Mouse (Mus musculus): ENCODE measurements around the gene Ccdc83. TPM values are rescaled to one million over a fixed set of nuclear protein-coding genes. Genes with fewer than 3 reads are reported as not detected.

Gene Ccdc83
- polyA plus RNA-seq, 1 experiment from 2014 or later, result not detected

- Histone ChIP-seq H3K4me3 (replicated peaks) (no peak overlapping the region), H3K4me1 (replicated peaks) (no peaks in the 10 kb centered on the region), H3K27me3 (replicated peaks) (no peaks in the 10 kb centered on the region), H3K27ac (no peak overlapping the region), H3K36me3 (no peaks in the 10 kb centered on the region), H3K9ac (no peak overlapping the region), H3K9me3 (no peaks in the 10 kb centered on the region), H3K4me2 (replicated peaks) (no peak overlapping the region)
- WGBS, result 74% methylated on average over 11 of the region's 11 CpGs
- ATAC-seq, result no peak
Measured at GRCm38 (mm10) chr7:90281759-90282546, 16.4 kb upstream of the Ccdc83 start.

GRCm38 (mm10) chr7:90280878-90281277 lies 15.3 kb upstream of the Ccdc83 start:
- H3K9ac ChIP-seq, result no peak overlapping the region
- H3K36me3 ChIP-seq, result no peaks in the 10 kb centered on the region
- H3K27ac ChIP-seq, result no peak overlapping the region
- no peak overlapping the region for H3K4me2 ChIP-seq (replicated peaks)
- H3K4me3 ChIP-seq (replicated peaks), result no peak overlapping the region
- H3K9me3 ChIP-seq, result no peaks in the 10 kb centered on the region
- ATAC-seq, result no peak
- no peaks in the 10 kb centered on the region for H3K27me3 ChIP-seq (replicated peaks)
- WGBS, result 62% methylated on average over 8 of the region's 8 CpGs
- H3K4me1 ChIP-seq (replicated peaks), result no peaks in the 10 kb centered on the region

- Histone ChIP-seq H3K4me1 (replicated peaks) (no peaks in the 10 kb centered on the region), H3K9me3 (no peaks in the 10 kb centered on the region), H3K9ac (no peak overlapping the region), H3K36me3 (no peaks in the 10 kb centered on the region), H3K4me3 (replicated peaks) (no peak overlapping the region), H3K27ac (no peak overlapping the region), H3K4me2 (replicated peaks) (no peak overlapping the region), H3K27me3 (replicated peaks) (no peaks in the 10 kb centered on the region)
- ATAC-seq, result no peak
- 75% methylated on average over 11 of the region's 11 CpGs for WGBS
Measured at GRCm38 (mm10) chr7:90280274-90280875, 14.8 kb upstream of the Ccdc83 start.

GRCm38 (mm10) chr7:90279136-90279535 lies 13.6 kb upstream of the Ccdc83 start:
- ATAC-seq, result no peak
- H3K36me3 ChIP-seq, result no peaks in the 10 kb centered on the region

GRCm38 (mm10) chr7:90277769-90278168 lies 12.2 kb upstream of the Ccdc83 start:
- Histone ChIP-seq H3K27me3 (replicated peaks) (no peaks in the 10 kb centered on the region), H3K9ac (no peak overlapping the region), H3K27ac (no peak overlapping the region), H3K4me2 (replicated peaks) (no peak overlapping the region), H3K4me3 (replicated peaks) (no peak overlapping the region), H3K4me1 (replicated peaks) (no peaks in the 10 kb centered on the region), H3K9me3 (no peaks in the 10 kb centered on the region), H3K36me3 (no peaks in the 10 kb centered on the region)
- WGBS, result 68% methylated on average over 4 of the region's 4 CpGs
- 0 out of 2 replicates have a peak, but pooled peaks have one; percentile 31 for ATAC-seq

More at GRCm38 (mm10) chr7:90279136-90279535, 13.6 kb upstream of the Ccdc83 start:
- Histone ChIP-seq H3K9ac (no peak overlapping the region), H3K9me3 (no peaks in the 10 kb centered on the region), H3K27me3 (replicated peaks) (no peaks in the 10 kb centered on the region), H3K27ac (no peak overlapping the region), H3K4me3 (replicated peaks) (no peak overlapping the region), H3K4me2 (replicated peaks) (no peak overlapping the region), H3K4me1 (replicated peaks) (no peaks in the 10 kb centered on the region)
- 92% methylated on average over 4 of the region's 4 CpGs for WGBS

GRCm38 (mm10) chr7:90277246-90277645 lies 11.7 kb upstream of the Ccdc83 start:
- no peak overlapping the region for H3K9ac ChIP-seq
- H3K9me3 ChIP-seq, result no peaks in the 10 kb centered on the region
- H3K4me1 ChIP-seq (replicated peaks), result no peaks in the 10 kb centered on the region
- WGBS, result 53% methylated on average over 3 of the region's 3 CpGs
- H3K4me3 ChIP-seq (replicated peaks), result no peak overlapping the region
- H3K27me3 ChIP-seq (replicated peaks), result no peaks in the 10 kb centered on the region
- H3K4me2 ChIP-seq (replicated peaks), result no peak overlapping the region
- ATAC-seq, result 0 out of 2 replicates have a peak, but pooled peaks have one; percentile 20
- H3K36me3 ChIP-seq, result no peaks in the 10 kb centered on the region
- no peak overlapping the region for H3K27ac ChIP-seq

GRCm38 (mm10) chr7:90274561-90275100 lies 9.1 kb upstream of the Ccdc83 start:
- no peaks in the 10 kb centered on the region for H3K27me3 ChIP-seq (replicated peaks)
- no peak overlapping the region for H3K9ac ChIP-seq
- no peaks in the 10 kb centered on the region for H3K36me3 ChIP-seq
- H3K4me1 ChIP-seq (replicated peaks), result no peaks in the 10 kb centered on the region
- ATAC-seq, result no peak
- H3K27ac ChIP-seq, result no peak overlapping the region
- no peak overlapping the region for H3K4me2 ChIP-seq (replicated peaks)
- H3K4me3 ChIP-seq (replicated peaks), result no peak overlapping the region
- WGBS, result 63% methylated on average over 11 of the region's 11 CpGs
- H3K9me3 ChIP-seq, result no peaks in the 10 kb centered on the region

GRCm38 (mm10) chr7:90270141-90270540 lies 4.6 kb upstream of the Ccdc83 start:
- Histone ChIP-seq H3K36me3 (no peaks in the 10 kb centered on the region), H3K9me3 (no peaks in the 10 kb centered on the region), H3K4me1 (replicated peaks) (no peaks in the 10 kb centered on the region), H3K27ac (no peak overlapping the region), H3K4me3 (replicated peaks) (no peak overlapping the region), H3K27me3 (replicated peaks) (no peaks in the 10 kb centered on the region), H3K4me2 (replicated peaks) (no peak overlapping the region), H3K9ac (no peak overlapping the region)
- ATAC-seq, result no peak
- 74% methylated on average over 3 of the region's 3 CpGs for WGBS

- H3K9ac ChIP-seq, result no peak overlapping the region
- 34% methylated on average over 7 of the region's 7 CpGs for WGBS
- H3K9me3 ChIP-seq, result no peaks in the 10 kb centered on the region
- H3K36me3 ChIP-seq, result no peaks in the 10 kb centered on the region
- H3K27ac ChIP-seq, result no peak overlapping the region
- no peak for ATAC-seq
- no peak overlapping the region for H3K4me3 ChIP-seq (replicated peaks)
- no peaks in the 10 kb centered on the region for H3K27me3 ChIP-seq (replicated peaks)
- H3K4me2 ChIP-seq (replicated peaks), result no peak overlapping the region
- no peaks in the 10 kb centered on the region for H3K4me1 ChIP-seq (replicated peaks)
Measured at GRCm38 (mm10) chr7:90261902-90262599, 3.5 kb downstream of the Ccdc83 start.

- H3K4me2 ChIP-seq (replicated peaks), result no peak overlapping the region
- no peaks in the 10 kb centered on the region for H3K27me3 ChIP-seq (replicated peaks)
- H3K9ac ChIP-seq, result no peak overlapping the region
- no peak overlapping the region for H3K4me3 ChIP-seq (replicated peaks)
- 85% methylated on average over 2 of the region's 2 CpGs for WGBS
- no peaks in the 10 kb centered on the region for H3K9me3 ChIP-seq
- no peaks in the 10 kb centered on the region for H3K4me1 ChIP-seq (replicated peaks)
- no peak for ATAC-seq
- no peaks in the 10 kb centered on the region for H3K36me3 ChIP-seq
- no peak overlapping the region for H3K27ac ChIP-seq
Measured at GRCm38 (mm10) chr7:90259899-90260298, 5.7 kb downstream of the Ccdc83 start.

GRCm38 (mm10) chr7:90258701-90259100 lies 6.9 kb downstream of the Ccdc83 start:
- Histone ChIP-seq H3K36me3 (no peaks in the 10 kb centered on the region), H3K27me3 (replicated peaks) (no peaks in the 10 kb centered on the region), H3K4me3 (replicated peaks) (no peak overlapping the region), H3K9ac (no peak overlapping the region), H3K4me2 (replicated peaks) (no peak overlapping the region), H3K4me1 (replicated peaks) (no peaks in the 10 kb centered on the region), H3K27ac (no peak overlapping the region), H3K9me3 (no peaks in the 10 kb centered on the region)
- no peak for ATAC-seq
- WGBS, result 62% methylated on average over 2 of the region's 2 CpGs

- H3K36me3 ChIP-seq, result no peaks in the 10 kb centered on the region
- H3K4me2 ChIP-seq (replicated peaks), result no peak overlapping the region
- H3K9me3 ChIP-seq, result no peaks in the 10 kb centered on the region
- WGBS, result 72% methylated on average over 5 of the region's 5 CpGs
- H3K27ac ChIP-seq, result no peak overlapping the region
- H3K9ac ChIP-seq, result no peak overlapping the region
- no peaks in the 10 kb centered on the region for H3K27me3 ChIP-seq (replicated peaks)
- H3K4me3 ChIP-seq (replicated peaks), result no peak overlapping the region
- ATAC-seq, result no peak
- H3K4me1 ChIP-seq (replicated peaks), result no peaks in the 10 kb centered on the region
Measured at GRCm38 (mm10) chr7:90252946-90253345, 12.6 kb downstream of the Ccdc83 start.

Measured in intestine, embryonic 15.5 days (tissue).